Mouse (Mus musculus) E14TG2a.4 (cell line): Measurements from ENCODE around the gene Lpin1.

Experiments used
- H3K27me3 ChIP-seq: 2 replicates; pipeline ENCODE4 v1.6.1; 2014; ENCODE audit warnings: low read length, control low read depth; ENCODE audit not compliant: insufficient read depth
- H3K36me3 ChIP-seq: 2 replicates; pipeline ENCODE4 v1.6.1; 2014; ENCODE audit warnings: low read length, control low read depth; ENCODE audit not compliant: insufficient read depth
- H3K4me1 ChIP-seq: replicated peaks from 2 replicates; pipeline ENCODE4 v1.6.1; 2014; ENCODE audit warnings: low read depth, low read length, control low read depth
- H3K4me3 ChIP-seq: replicated peaks from 2 replicates; pipeline ENCODE4 v1.5.1; 2014; ENCODE audit warnings: mild to moderate bottlenecking, low read length
- H3K9me3 ChIP-seq: 2 replicates; pipeline ENCODE4 v1.6.1; 2014; ENCODE audit warnings: low read length, control low read depth
- CTCF ChIP-seq: conservative IDR thresholded peaks from 2 replicates; pipeline ENCODE4 v1.5.1; 2014; ENCODE audit warnings: low read length
- NANOG ChIP-seq: IDR thresholded peaks from 2 replicates; pipeline ENCODE4 v1.6.1; 2014; ENCODE audit warnings: borderline replicate concordance, low read length, mixed read lengths
- POU5F1 ChIP-seq: IDR thresholded peaks from 2 replicates; pipeline ENCODE4 v1.6.1; 2014; ENCODE audit warnings: low read length, borderline replicate concordance

Gene Lpin1

GRCm38 (mm10) chr12:16532860-16533230 is 77.9 kb downstream of the Lpin1 start:
- Histone ChIP-seq H3K36me3 (peaks cover 20% of the 10 kb centered on the region), H3K4me3 (no peak overlapping the region), H3K9me3 (no peaks in the 10 kb centered on the region), H3K4me1 (peaks cover 6% of the 10 kb centered on the region), H3K27me3 (no peaks in the 10 kb centered on the region)
- TF ChIP-seq POU5F1 (no peak), CTCF (no peak), NANOG (no peak)

GRCm38 (mm10) chr12:16531956-16532859 is 78.6 kb downstream of the Lpin1 start:
- peaks cover 14% of the 10 kb centered on the region for H3K36me3 ChIP-seq
- H3K9me3 ChIP-seq, result no peaks in the 10 kb centered on the region
- peaks cover 6% of the 10 kb centered on the region for H3K4me1 ChIP-seq
- no peaks in the 10 kb centered on the region for H3K27me3 ChIP-seq
- no peak overlapping the region for H3K4me3 ChIP-seq
- TF ChIP-seq NANOG, result no peak
- TF ChIP-seq CTCF, result no peak
- TF ChIP-seq POU5F1, result no peak

- Histone ChIP-seq H3K9me3 (no peaks in the 10 kb centered on the region), H3K36me3 (no peaks in the 10 kb centered on the region), H3K27me3 (no peaks in the 10 kb centered on the region), H3K4me1 (peaks cover 6% of the 10 kb centered on the region), H3K4me3 (no peak overlapping the region)
- no peak for TF ChIP-seq CTCF
Measured at GRCm38 (mm10) chr12:16528650-16529049, 82.1 kb downstream of the Lpin1 start.

GRCm38 (mm10) chr12:16527941-16528340 is 82.8 kb downstream of the Lpin1 start:
- H3K9me3 ChIP-seq, result no peaks in the 10 kb centered on the region
- peaks cover 6% of the 10 kb centered on the region for H3K4me1 ChIP-seq
- H3K27me3 ChIP-seq, result no peaks in the 10 kb centered on the region
- no peak for TF ChIP-seq POU5F1
- TF ChIP-seq NANOG, result no peak
- TF ChIP-seq CTCF, result no peak
- H3K36me3 ChIP-seq, result no peaks in the 10 kb centered on the region
- no peak overlapping the region for H3K4me3 ChIP-seq

- H3K4me1 ChIP-seq, result no peaks in the 10 kb centered on the region
- H3K27me3 ChIP-seq, result no peaks in the 10 kb centered on the region
- H3K9me3 ChIP-seq, result no peaks in the 10 kb centered on the region
- H3K36me3 ChIP-seq, result no peaks in the 10 kb centered on the region
- TF ChIP-seq NANOG (no peak), CTCF (no peak), POU5F1 (no peak)
- no peak overlapping the region for H3K4me3 ChIP-seq
Measured at GRCm38 (mm10) chr12:16526862-16527261, 83.9 kb downstream of the Lpin1 start.

GRCm38 (mm10) chr12:16526134-16526533 is 84.6 kb downstream of the Lpin1 start:
- Histone ChIP-seq H3K4me3 (no peak overlapping the region), H3K27me3 (no peaks in the 10 kb centered on the region), H3K4me1 (no peaks in the 10 kb centered on the region), H3K36me3 (no peaks in the 10 kb centered on the region), H3K9me3 (no peaks in the 10 kb centered on the region)
- TF ChIP-seq CTCF (no peak), NANOG (no peak), POU5F1 (no peak)

GRCm38 (mm10) chr12:16515183-16515582 is 95.6 kb downstream of the Lpin1 start:
- no peak for TF ChIP-seq POU5F1
- no peak for TF ChIP-seq NANOG
- Histone ChIP-seq H3K9me3 (no peaks in the 10 kb centered on the region), H3K36me3 (no peaks in the 10 kb centered on the region), H3K27me3 (no peaks in the 10 kb centered on the region), H3K4me1 (peaks cover 2% of the 10 kb centered on the region), H3K4me3 (no peak overlapping the region)

GRCm38 (mm10) chr12:16512991-16513390 is 97.8 kb downstream of the Lpin1 start:
- H3K4me1 ChIP-seq, result peaks cover 16% of the 10 kb centered on the region
- H3K27me3 ChIP-seq, result no peaks in the 10 kb centered on the region
- no peaks in the 10 kb centered on the region for H3K36me3 ChIP-seq
- H3K4me3 ChIP-seq, result no peak overlapping the region
- TF ChIP-seq NANOG, result no peak
- TF ChIP-seq POU5F1, result no peak
- no peaks in the 10 kb centered on the region for H3K9me3 ChIP-seq

- H3K4me1 ChIP-seq, result peaks cover 16% of the 10 kb centered on the region
- TF ChIP-seq POU5F1 (no peak), CTCF (peak; percentile 54), NANOG (peak; percentile 30; the same call in 1 of the 2 replicates)
Measured at GRCm38 (mm10) chr12:16509122-16509752, 101.5 kb downstream of the Lpin1 start.

More at GRCm38 (mm10) chr12:16509122-16509752, 101.5 kb downstream of the Lpin1 start:
- Histone ChIP-seq H3K4me3 (no peak overlapping the region), H3K36me3 (no peaks in the 10 kb centered on the region), H3K9me3 (no peaks in the 10 kb centered on the region), H3K27me3 (no peaks in the 10 kb centered on the region)
